Mouse (Mus musculus) E14TG2a.4 (cell line): ENCODE measurements around the gene Homer1.

Source experiments
- CTCF ChIP-seq: conservative IDR thresholded peaks from 2 replicates; pipeline ENCODE4 v1.5.1; 2014; ENCODE audit warnings: low read length
- NANOG ChIP-seq: IDR thresholded peaks from 2 replicates; pipeline ENCODE4 v1.6.1; 2014; ENCODE audit warnings: borderline replicate concordance, low read length, mixed read lengths

GRCm38 (mm10) chr13:93418292-93418691 lies 118.9 kb downstream of the Homer1 start:
- TF ChIP-seq CTCF, result no peak
- TF ChIP-seq NANOG, result no peak
